Mouse (Mus musculus) G1E (cell line): Measurements from ENCODE around the gene Slc8a3. TPM values are rescaled to one million over a fixed set of nuclear protein-coding genes. Genes with fewer than 3 reads are reported as not detected.

ENCODE experiments used
- ATAC-seq: 2 replicates; pipeline ENCODE4 v1.8.0; 2016; ENCODE audit warnings: mild to moderate bottlenecking; ENCODE audit not compliant: insufficient number of reproducible peaks, poor library complexity, low FRiP score, severe bottlenecking; ENCODE audit errors: extremely low read depth
- DNase-seq: peaks from one replicate; pipeline ENCODE4 v3.0.0; 2012; ENCODE audit warnings: low spot score
- H3K27me3 ChIP-seq: 2 replicates; pipeline ENCODE4 v1.6.1; 2012; ENCODE audit warnings: mild to moderate bottlenecking, low read length, inconsistent platforms; ENCODE audit not compliant: insufficient read depth
- H3K36me3 ChIP-seq: replicated peaks from 2 replicates; pipeline ENCODE3; 2012; ENCODE audit warnings: mild to moderate bottlenecking, inconsistent platforms
- H3K4me1 ChIP-seq: 2 replicates; pipeline ENCODE4 v1.6.1; 2012; ENCODE audit warnings: low read depth, low read length, inconsistent platforms, mixed read lengths; ENCODE audit not compliant: insufficient read depth
- H3K4me3 ChIP-seq: 2 replicates; pipeline ENCODE4 v1.5.1; 2012; ENCODE audit warnings: low read depth, mild to moderate bottlenecking, inconsistent platforms, low read length, moderate library complexity, mixed read lengths
- H3K9me3 ChIP-seq: replicated peaks from 2 replicates; pipeline ENCODE4 v1.6.1; 2012; ENCODE audit warnings: inconsistent platforms
- CTCF ChIP-seq: IDR thresholded peaks from 2 replicates; pipeline ENCODE4 v1.5.1; 2012; ENCODE audit warnings: low read depth, low read length, inconsistent platforms, mixed read lengths
- GATA1 ChIP-seq: IDR thresholded peaks from 2 replicates; pipeline ENCODE4 v1.6.1; 2012; ENCODE audit warnings: borderline replicate concordance, low read length, inconsistent platforms, mixed read lengths
- GATA2 ChIP-seq: IDR thresholded peaks from 2 replicates; pipeline ENCODE4 v1.6.1; 2012; ENCODE audit warnings: low read depth, low read length, inconsistent platforms, borderline replicate concordance
- POLR2AphosphoS5 ChIP-seq: IDR thresholded peaks from 2 replicates; pipeline ENCODE4 v1.6.1; 2012; ENCODE audit warnings: low read depth, low read length, inconsistent platforms; ENCODE audit not compliant: insufficient replicate concordance
- TAL1 ChIP-seq: conservative IDR thresholded peaks from 2 replicates; pipeline ENCODE4 v1.6.1; 2012; ENCODE audit warnings: low read depth, low read length, inconsistent platforms, mixed read lengths
- polyA plus RNA-seq: library from polyadenylated mRNA; stranded (reverse); fragments of >175 nt; gene quantifications from 2 replicates; pipeline ENCODE4 v1.2.3, GENCODE M21; 2012
- total RNA-seq, 2 experiments: library from RNA; stranded (forward) in 1 of 2; stranded (reverse) in 1 of 2; fragments of 200-1000 nt in 1 of 2; fragments of >200 nt in 1 of 2; fragmentation: Nextera tagmentation in 1 of 2; gene quantifications; 2 replicates each; pipeline ENCODE4 v1.2.3; 2014 to 2017

Slc8a3 gene
- total and polyA plus RNA-seq, 3 experiments = 0.16 TPM; not detected in 2

DNA sequence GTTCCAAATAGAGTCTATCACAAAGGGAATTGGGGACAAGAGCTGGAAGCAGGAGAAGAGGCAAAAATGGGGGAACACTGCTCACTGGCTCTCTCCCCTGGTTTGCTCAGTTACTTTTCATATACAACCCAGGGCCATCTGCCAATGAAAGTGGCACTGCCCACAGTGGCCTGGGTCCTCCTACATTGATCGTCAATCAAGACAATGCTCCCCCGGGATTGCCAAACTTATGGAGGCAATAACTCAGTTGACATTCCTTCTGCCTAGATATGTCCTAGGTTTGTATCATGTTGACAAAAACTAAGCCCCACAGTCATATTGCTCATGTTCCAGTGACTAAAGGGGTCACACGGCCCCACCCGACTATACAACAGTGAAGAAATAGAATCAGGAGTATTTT is 144.0 kb downstream of the Slc8a3 start:
- TF ChIP-seq GATA1 = no peak
- no peak for TF ChIP-seq TAL1
- TF ChIP-seq POLR2AphosphoS5 = no peak
- TF ChIP-seq GATA2 = no peak
- no peak for TF ChIP-seq CTCF
- Histone ChIP-seq H3K9me3 (no peaks in the 10 kb centered on the region), H3K27me3 (peaks cover 14% of the 10 kb centered on the region), H3K4me3 (no peak overlapping the region), H3K36me3 (peaks cover 27% of the 10 kb centered on the region), H3K4me1 (no peaks in the 10 kb centered on the region)
- ATAC-seq = no peak
- DNase-seq = no peak

DNA sequence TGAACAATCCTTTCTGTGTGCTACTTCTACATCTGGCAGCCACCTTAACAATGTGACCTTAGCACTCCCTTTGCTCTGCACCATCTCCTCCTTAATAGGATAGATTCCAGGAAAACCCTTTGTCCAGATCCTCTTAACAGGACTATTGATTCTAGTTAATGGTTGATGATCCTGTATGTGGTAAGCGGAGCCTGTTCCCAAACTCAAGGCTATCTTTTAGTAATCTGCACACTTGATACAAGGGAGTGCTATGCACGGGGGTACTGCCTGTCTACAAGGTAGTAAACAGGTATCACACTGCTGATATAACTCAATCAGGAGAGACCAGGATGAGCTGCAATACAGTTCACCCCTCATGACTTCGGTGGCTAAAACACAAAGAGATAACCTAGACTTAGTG is 144.6 kb downstream of the Slc8a3 start:
- Histone ChIP-seq H3K9me3 (no peaks in the 10 kb centered on the region), H3K27me3 (peaks cover 14% of the 10 kb centered on the region), H3K4me1 (no peaks in the 10 kb centered on the region), H3K4me3 (no peak overlapping the region), H3K36me3 (peaks cover 32% of the 10 kb centered on the region)
- ATAC-seq (no peak), DNase-seq (no peak)
- TF ChIP-seq GATA1 (no peak), POLR2AphosphoS5 (no peak), GATA2 (no peak), TAL1 (no peak), CTCF (no peak)

DNA sequence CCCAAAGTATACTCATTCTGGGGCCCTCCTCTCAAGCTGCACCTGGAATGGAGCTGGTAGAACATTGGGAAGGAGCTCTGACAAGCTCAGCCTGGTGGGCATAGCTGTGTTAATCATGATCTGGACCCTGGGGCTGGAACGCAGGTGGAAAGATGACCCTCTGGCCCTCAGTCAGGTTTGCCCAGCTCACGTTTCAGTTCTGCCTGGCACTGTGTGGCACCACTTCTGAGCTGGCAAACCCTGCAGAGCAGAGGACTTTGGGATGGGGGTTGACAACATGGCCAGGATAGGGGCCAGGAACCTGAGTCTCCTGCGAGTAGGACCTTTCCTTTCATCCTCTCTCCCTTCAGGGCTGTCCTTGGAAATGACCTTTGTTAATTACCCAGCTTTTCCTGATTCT is 146.3 kb downstream of the Slc8a3 start:
- TF ChIP-seq CTCF (no peak), GATA1 (no peak), GATA2 (no peak), TAL1 (no peak), POLR2AphosphoS5 (no peak)

DNA sequence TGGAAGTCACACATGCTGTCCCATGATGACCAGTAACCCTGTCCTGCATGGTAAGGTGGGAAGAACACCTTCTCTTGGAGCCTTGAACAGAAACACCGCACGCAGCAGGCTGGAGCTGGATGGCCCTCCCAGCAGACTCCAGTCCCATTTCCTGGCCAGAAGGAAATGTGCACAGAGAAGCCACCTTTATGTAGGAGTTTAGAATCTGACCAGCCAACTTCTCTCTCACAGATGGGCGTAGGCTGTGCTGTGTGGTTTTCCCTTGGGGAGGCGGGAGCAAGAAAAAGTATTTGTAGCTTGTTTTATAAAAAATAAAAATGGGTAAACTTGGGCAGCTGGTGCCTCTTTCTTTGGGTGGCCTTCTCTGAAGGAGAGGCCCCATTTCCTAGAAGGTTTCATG is 146.9 kb downstream of the Slc8a3 start:
- H3K27me3 ChIP-seq = peaks cover 14% of the 10 kb centered on the region
- TF ChIP-seq GATA1 (no peak), TAL1 (no peak)

More for the DNA sequence above, 146.3 kb downstream of the Slc8a3 start:
- H3K4me1 ChIP-seq = no peaks in the 10 kb centered on the region
- H3K36me3 ChIP-seq = peaks cover 50% of the 10 kb centered on the region
- H3K27me3 ChIP-seq = peaks cover 14% of the 10 kb centered on the region
- no peak for ATAC-seq
- H3K9me3 ChIP-seq = no peaks in the 10 kb centered on the region
- H3K4me3 ChIP-seq = no peak overlapping the region
- DNase-seq = no peak

DNA sequence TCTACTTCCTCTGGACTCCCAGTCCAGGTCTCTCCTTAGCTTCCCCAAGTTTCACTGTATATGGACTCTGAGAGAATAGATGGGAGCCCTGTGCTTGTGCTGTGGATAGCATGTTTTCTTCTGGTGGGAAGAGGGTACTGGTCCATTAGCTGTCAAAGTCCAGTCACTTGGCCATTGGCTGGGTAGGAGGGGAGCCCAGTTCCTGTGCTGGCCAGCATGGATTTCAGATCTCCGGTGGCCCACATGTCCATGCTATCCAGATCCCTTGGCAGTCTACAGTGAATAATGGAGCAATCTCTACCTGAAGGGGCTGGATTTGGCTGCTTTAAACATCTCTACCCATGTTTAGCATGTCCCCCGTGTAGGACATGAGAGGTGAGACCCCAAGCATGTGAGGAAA is 148.0 kb downstream of the Slc8a3 start:
- peaks cover 7% of the 10 kb centered on the region for H3K27me3 ChIP-seq
- H3K4me3 ChIP-seq = no peak overlapping the region
- ATAC-seq = no peak
- no peaks in the 10 kb centered on the region for H3K4me1 ChIP-seq
- no peak for DNase-seq
- TF ChIP-seq CTCF = no peak
- no peak for TF ChIP-seq GATA2
- no peak for TF ChIP-seq GATA1
- TF ChIP-seq TAL1 = no peak
- TF ChIP-seq POLR2AphosphoS5 = no peak
- no peaks in the 10 kb centered on the region for H3K9me3 ChIP-seq
- H3K36me3 ChIP-seq = peaks cover 67% of the 10 kb centered on the region

More for the DNA sequence above, 146.9 kb downstream of the Slc8a3 start:
- Histone ChIP-seq H3K9me3 (no peaks in the 10 kb centered on the region), H3K4me1 (no peaks in the 10 kb centered on the region), H3K36me3 (peaks cover 56% of the 10 kb centered on the region), H3K4me3 (no peak overlapping the region)
- DNase-seq (no peak), ATAC-seq (no peak)

DNA sequence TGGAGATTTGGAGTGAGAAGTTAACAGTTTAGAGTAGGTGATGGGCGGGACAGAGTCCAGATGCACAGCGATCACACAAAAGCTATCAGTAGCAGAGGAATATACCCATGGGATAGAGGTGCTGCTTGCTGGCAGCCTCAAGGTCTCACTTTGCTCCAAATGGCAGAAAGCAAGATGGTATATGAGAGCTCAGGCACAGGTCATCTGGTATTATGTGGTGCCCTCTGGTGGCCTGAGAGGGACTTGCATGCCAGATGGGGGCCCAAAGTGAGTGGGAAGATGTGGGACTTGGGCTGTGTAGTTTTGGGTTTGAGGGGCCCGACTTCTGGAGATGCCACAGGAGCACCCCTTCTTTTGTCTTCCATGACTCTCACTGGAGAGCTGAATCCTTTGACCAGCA is 150.9 kb downstream of the Slc8a3 start:
- Histone ChIP-seq H3K36me3 (peaks cover 86% of the 10 kb centered on the region), H3K4me3 (no peak overlapping the region), H3K9me3 (no peaks in the 10 kb centered on the region), H3K27me3 (no peaks in the 10 kb centered on the region), H3K4me1 (no peaks in the 10 kb centered on the region)
- ATAC-seq = no peak
- DNase-seq = peak; percentile 72
- TF ChIP-seq CTCF (peak; percentile 92), GATA1 (no peak)

DNA sequence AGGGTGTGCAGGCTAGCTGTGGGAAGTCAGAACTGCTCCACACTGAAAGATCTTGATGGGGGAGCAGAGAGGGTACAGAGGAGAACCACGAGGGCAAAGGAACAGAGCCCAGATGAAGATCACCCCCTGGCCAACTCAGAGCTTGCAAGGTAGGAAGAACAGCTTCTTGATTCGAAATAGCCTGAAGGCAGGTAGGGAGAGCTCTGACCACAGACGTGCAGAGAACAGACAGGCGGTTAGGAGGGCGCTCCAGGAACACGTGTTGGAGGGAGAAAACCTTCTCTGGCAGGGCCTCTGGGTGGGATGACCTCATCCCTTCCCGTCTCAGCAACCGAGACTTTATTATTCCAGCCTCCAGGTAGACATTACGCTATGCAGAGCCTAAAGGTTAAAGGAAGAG is 157.7 kb downstream of the Slc8a3 start:
- no peak overlapping the region for H3K4me3 ChIP-seq
- no peak for ATAC-seq
- no peaks in the 10 kb centered on the region for H3K9me3 ChIP-seq
- TF ChIP-seq CTCF (no peak), TAL1 (no peak), GATA1 (no peak), POLR2AphosphoS5 (no peak), GATA2 (no peak)
- peaks cover 80% of the 10 kb centered on the region for H3K36me3 ChIP-seq
- no peaks in the 10 kb centered on the region for H3K27me3 ChIP-seq
- DNase-seq = no peak
- no peaks in the 10 kb centered on the region for H3K4me1 ChIP-seq
